Mouse (Mus musculus): ENCODE measurements around the gene Gbx2. TPM values are rescaled to one million over a fixed set of nuclear protein-coding genes. Genes with fewer than 3 reads are reported as not detected.

The Gbx2 gene
- not detected for total RNA-seq (2023)

DNA sequence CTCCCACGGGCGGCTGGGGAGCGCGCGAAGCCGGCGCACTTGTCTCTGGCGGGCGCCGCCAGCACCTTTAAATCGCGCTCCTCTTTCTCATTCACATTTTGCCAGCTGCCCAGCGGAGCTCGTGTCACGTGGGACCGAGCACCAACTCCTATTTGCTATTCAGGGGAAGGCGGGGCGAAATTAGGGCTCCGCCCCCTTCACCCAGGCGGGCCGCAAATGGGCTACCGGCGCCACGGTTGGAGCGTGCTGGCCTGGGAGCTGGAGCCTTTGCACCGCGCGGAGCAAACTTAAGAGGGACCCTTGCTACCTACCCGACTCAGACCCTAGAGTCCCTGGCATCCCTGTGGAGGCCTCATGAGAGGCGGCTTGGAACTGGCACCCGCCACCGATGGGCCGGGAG, at the start of gene Gbx2:
Gbx2 (minus strand) TSS at position 60 of the 400 bp plus-strand sequence.

Other genes starting within 250 kb of the Gbx2 start
- gene Asb18, start 83.5 kb upstream of the Gbx2 start, total RNA-seq (2023), result not detected
- not detected for gene Iqca, start 222.2 kb upstream of the Gbx2 start, total RNA-seq (2023)

All from B cell, adult 67 days (primary cell).